Mouse (Mus musculus) cerebellum, adult 18-20 months (tissue): Measurements from ENCODE around the gene Fam53b.

ENCODE experiments used
- DNase-seq, 2 experiments: peaks; one replicate each; pipeline ENCODE4 v3.0.0; 2021

Fam53b gene

DNA sequence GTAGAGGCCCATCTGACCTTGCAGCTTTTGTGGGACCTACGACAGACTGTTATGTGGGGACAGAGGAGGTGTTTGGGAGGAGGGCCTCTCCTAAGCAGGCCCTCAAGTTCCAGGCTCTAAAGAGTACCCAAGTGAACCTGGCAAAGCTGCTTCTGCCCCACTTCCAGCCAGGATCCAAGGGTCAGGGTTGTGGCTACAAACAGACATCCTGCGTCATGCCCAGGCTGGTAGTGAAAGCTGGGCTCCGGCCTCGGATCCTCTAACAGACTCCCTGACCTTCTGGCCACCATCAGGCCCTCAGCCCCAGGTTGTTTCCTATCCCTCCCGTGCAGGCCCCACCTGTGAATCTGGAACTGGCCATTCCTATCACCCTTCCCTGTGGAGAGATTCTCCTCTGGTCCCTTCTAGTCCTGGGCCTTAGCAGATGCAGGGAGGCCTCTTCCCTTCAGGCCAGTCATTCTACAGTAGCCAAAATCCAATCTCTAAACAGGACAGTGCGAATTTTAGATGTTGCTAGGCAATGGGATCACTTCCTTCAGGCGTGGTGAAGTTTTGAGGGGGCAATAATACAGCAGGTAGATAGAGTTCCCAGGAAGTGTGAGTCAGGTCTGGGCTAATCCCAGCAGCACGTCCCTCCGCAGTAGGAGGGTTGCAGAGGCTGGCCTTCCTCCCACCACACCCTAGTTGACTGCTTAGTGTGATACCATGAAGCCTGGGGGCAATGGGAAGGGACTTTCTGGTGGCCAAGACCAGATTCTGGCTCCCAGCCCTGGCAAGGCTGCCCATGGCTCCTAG is 110.0 kb downstream of the Fam53b start:
- peak in 1 of 2 experiments; percentile 26 for DNase-seq

GRCm38 (mm10) chr7:132702492-132703070 is 111.1 kb downstream of the Fam53b start:
- DNase-seq, result no peak

DNA sequence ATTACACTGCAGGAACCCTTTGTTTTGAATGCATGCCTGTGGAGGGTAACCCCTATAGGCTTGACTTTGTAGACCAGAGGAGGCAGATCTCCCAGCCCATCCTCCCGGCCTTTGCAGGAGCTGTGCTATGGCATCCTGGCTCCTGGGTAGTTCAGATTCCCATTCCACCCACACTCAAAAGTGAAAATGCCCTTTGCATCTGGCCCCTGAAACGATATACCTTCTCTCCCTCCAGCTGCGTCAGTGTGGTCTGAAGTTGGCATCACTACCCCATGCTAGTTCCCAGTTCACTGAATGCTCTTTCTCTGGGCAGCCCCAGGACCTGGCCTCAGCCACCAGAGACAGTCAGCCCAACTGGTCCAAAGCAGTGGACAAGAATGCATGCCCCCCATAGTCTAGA is 111.7 kb downstream of the Fam53b start:
- no peak for DNase-seq

GRCm38 (mm10) chr7:132701412-132701811 is 112.3 kb downstream of the Fam53b start:
- DNase-seq, result no peak

DNA sequence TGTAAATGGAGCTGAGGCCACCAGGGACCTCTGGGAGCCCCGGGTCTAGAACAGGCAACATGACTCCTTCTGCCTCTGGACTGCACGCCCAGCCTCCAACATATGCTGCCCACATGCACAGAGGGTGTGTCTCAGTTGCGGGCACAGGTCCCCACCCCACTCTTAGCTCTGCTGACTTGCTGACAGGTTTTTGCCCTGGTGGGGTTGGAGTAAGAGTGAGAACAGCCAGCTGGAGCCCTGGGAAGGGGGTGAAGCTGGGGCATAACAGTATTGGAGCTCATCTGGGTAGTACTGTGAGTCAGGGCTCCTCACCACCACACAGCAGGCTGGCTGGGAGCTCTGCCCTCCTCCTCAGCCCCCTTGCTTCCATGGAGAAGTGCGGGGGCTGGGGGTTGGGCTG is 113.6 kb downstream of the Fam53b start:
- DNase-seq, result no peak

DNA sequence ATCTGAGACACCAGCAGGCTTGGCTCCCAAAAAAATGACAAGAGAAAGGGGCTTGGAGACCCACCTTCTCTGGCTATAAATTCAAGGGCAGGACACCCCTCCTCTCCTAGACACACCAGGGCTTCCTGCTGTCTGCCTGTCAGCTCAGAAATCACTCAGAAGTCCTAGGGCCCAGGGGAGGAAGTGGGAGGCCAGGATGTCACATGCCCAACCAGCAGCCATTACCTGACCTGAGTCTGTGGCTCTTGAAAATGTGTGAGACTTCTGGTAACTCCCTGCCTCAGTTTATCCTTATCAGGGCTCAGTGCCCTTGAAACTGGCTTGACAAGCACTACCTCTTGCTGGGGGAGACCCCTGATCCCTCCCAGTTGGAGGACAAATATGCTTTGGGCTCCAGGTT is 114.0 kb downstream of the Fam53b start:
- DNase-seq, result no peak

DNA sequence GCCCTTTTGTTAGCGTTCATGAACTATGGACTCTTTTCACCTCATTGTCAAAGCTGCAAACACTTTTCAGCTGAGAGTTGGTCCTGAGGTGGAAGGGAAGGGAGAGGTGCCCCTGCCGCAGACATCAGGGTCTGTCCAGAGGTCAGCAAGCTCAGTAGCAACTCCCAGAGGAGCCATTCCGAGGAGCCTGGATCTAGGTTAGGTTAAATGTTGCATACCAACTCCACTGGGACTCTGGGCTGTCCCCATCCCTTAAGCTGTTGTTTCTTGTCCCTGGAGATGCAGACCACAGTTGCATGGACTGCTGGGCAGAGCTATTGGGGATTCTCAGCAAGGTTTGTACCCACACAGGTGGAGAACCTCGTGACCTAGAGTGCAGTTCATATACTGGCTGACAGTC is 114.5 kb downstream of the Fam53b start:
- no peak for DNase-seq

- DNase-seq, result no peak
Measured at GRCm38 (mm10) chr7:132698737-132699136, 114.9 kb downstream of the Fam53b start.

- no peak for DNase-seq
Measured at GRCm38 (mm10) chr7:132697258-132697796, 116.4 kb downstream of the Fam53b start.

GRCm38 (mm10) chr7:132693561-132693960 is 120.1 kb downstream of the Fam53b start:
- no peak for DNase-seq

DNA sequence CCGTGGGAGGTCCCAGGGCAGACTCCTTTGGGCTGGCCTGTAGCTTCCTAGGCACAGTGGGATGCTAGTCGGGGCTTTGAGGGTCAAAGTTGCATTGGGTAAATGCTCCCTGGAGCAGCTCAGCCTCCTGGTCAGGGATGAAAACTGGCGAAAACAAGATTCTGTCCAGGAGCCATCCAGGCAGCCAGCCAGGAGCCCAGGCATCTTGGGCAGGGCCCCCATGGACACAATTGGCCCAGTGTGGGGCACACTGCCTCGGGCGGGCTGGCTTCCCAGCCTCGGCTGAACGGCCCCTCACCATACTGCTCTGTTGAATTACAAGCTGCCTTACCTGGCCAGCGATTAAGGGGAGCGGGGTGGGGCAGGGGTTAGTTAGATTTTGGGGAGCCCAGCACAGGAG is 121.0 kb downstream of the Fam53b start:
- DNase-seq, result peak in 1 of 2 experiments; percentile 51

DNA sequence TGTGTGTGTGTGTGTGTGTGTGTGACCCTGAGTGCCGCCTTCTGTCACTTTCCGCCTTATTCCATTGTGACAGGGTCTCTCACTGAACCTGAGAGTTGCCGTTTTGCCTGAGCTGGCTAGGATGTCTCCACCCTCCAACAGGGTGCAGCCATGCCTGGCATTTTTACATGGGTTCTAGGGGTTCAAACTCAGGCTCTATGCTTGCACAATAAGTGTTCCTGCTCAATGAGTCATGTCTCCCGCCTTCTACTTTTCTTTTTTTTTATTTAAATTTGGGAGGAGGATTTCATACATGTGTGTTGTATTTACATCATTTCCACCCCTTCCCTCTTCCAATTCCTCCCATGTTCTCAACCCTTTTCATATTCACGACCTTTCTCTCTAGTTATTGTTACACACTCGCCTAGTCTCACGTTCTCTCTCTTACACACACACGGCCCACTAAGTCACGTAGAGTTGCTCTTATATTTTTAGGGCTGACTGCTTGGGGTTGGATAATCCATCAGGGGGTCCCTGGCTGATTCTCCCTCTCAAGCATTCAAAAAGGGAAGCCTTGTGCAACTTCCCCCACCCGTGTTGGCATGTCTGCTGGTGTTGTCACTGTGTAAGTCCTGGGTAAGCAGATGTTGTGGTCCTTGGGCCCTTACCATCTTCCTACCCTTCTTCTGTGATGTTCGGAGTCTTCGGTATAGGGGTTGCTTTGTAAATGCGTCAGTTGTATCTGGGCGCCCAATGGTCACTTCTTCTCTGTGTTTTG is 122.8 kb downstream of the Fam53b start:
- no peak for DNase-seq

DNA sequence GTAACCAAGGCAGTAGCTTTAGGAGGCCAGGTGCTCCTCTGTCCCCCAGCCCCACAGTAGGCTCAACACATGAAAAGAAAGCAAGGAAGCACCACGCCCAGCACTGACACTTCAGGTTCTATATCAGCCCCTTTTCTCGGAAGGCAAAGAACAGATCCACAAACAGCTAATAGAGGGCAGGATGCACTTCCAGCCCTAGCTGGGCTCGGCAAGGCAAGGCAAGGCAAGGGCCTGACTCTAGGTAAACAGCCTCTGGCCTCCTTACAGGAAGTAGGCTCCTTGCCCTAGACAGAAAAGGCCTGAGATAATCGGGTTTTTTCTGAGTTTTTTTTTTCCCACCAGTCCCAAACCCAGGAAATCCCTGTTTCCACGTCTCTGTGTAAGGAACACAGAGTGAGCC is 124.0 kb downstream of the Fam53b start:
- no peak for DNase-seq

- peak in 1 of 2 experiments; percentile 38 for DNase-seq
Measured at GRCm38 (mm10) chr7:132688721-132689120, 125.0 kb downstream of the Fam53b start.

- no peak for DNase-seq
Measured at GRCm38 (mm10) chr7:132687897-132688296, 125.8 kb downstream of the Fam53b start.

- DNase-seq, result no peak
Measured at GRCm38 (mm10) chr7:132686515-132686914, 127.2 kb downstream of the Fam53b start.

GRCm38 (mm10) chr7:132683923-132684322 is 129.8 kb downstream of the Fam53b start:
- peak in 1 of 2 experiments; percentile 38 for DNase-seq

DNA sequence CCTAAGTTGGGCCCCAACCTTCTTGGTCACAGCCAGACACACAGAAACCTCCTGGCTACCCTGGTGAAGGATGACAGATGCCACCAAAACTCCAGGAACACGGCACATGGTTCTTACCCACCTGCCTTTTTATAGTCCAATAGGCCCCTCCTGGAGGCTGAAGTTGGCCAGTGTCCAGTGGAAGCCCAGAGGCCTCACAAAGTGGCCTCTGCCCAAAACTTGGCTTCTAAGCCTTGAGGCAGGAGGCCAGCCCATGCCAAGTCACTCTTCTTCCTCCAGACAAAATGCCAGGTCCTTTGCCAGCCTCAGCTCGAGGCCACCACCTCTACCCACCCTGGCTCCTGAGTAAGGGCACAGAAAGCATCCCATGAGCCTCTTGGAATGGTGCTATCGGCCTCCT is 130.8 kb downstream of the Fam53b start:
- DNase-seq, result peak; percentile 49 to 52

DNA sequence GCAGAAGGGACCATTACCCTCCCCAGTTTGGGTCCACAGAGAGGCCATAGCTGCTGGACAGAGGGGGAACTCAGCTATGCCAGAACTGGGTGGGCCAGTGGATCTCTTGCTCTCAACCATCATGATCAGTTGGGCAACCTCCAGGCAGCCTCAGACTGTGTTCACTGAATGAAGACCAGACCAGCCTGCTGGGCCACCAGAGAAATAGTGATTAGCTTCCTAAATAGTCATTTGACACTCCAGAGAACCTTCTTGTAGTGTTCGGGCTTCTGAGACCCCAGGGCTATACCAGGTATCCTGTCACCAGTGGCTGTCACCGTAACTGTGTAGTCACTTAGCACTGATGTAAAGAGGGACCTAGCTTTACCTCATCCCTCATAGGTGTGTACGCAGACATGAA is 131.3 kb downstream of the Fam53b start:
- DNase-seq, result no peak

DNA sequence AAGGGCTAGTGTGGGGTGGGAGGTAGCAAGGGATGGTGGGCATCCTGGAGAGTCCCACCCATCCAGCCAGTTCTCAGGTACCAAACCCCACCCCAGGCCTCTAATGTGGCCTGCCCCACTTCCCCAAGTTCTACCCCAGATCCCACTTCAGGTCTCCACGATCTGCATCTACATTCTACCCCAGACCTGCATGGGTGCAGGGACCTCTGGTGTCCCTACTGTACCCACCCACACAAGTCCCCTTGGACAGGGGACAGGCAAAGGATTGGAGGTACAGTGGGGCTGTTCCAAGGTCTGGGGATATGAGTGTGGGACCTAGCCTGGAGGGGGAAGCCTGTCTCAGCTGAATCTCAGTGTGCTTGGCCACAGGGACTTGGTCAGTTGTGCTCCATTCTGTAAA is 131.9 kb downstream of the Fam53b start:
- peak in 1 of 2 experiments; percentile 18 for DNase-seq

- peak; percentile 85 to 92 for DNase-seq
Measured at GRCm38 (mm10) chr7:132681296-132681695, 132.4 kb downstream of the Fam53b start.

DNA sequence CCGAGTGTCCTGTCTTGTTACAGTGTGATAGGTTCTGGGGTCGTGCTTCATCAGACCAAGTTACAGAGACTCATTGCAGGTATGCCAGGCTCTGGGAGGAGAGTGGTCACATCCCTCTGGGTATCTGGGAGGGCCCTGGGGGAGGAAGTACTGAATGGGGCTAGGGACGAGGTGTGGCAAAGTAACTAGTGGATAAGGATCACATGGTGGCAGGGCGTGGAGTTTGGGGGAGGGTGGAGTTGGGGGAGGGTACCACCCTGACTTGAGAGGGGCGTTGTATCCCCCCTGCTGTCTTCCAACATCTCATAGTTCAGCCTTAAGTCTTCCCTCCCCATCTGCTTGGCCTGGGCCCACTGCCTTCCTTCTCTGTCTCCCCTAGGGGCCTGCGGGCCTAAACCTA is 134.1 kb downstream of the Fam53b start:
- DNase-seq, result peak in 1 of 2 experiments; percentile 28

DNA sequence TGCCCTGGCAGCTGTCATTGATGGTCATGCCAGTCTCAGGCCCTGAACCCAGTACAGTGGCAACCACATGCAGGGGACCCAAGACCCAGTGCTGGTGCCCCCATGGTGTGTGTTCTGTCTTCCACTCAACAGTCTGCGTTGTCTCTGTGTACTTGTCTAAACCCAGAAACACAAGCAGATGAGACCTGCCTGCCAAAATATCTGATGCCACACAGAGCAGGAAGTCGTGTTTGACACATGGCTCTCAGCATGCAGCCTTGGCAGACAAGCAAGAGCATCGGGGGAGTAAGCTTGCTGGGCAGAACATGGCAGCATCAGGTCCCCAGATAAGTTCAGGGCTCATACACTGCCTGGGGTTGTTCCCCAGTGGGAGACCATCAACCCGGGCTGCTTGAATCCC is 134.6 kb downstream of the Fam53b start:
- DNase-seq, result peak; percentile 91 to 94

GRCm38 (mm10) chr7:132675922-132676321 is 137.8 kb downstream of the Fam53b start:
- DNase-seq, result no peak
